Mouse (Mus musculus) left cerebral cortex, postnatal 36 days (tissue): Measurements from ENCODE around the gene Rbbp4. TPM values are rescaled to one million over a fixed set of nuclear protein-coding genes. Genes with fewer than 3 reads are reported as not detected.

Experiments
- DNase-seq, 2 experiments: peaks; one replicate each; pipeline ENCODE4 v3.0.0; 2021 to 2022; ENCODE audit warnings: low spot score in 2 of 2, mixed read lengths in 1 of 2
- intact Hi-C: fragments of 180-260 bp; cut with DNase I; formaldehyde crosslinking; loops from one replicate; pipeline ENCODE4 v1.15.1; 2025
- total RNA-seq, 2 experiments: library from RNA; stranded (reverse); gene quantifications; 2 replicates each; pipeline ENCODE4 v1.2.3; 2021

Rbbp4 gene
- total RNA-seq, 2 experiments from 2014 or later = 115 to 123 TPM

DNA sequence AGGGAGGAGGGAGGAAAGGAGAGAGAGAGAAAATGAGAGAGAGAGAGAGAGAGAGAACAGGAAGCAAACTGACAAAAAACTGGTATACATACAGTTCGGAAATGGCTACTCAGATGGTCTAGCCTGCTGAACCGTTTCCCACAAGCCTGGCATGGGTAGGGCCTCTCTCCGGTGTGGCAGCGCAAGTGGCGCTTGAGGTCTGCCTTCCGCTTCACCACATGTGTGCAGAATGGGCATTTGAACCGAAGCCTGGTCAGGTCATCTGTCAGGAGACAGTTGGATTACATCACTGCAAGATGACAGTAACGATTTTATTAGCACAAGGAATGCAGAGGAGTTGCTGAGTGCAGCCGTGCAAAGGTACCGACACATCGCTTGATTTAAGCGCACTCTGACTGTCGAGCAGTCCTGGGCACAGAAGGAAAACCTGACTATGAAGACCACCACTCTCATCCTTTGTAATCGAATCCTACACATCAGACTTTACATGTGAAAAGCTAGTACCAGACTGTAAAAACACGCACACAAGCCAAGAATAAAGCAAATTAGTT is 22.5 kb upstream of the Rbbp4 start:
- DNase-seq = no peak
- intact Hi-C loops = no loop called here

DNA sequence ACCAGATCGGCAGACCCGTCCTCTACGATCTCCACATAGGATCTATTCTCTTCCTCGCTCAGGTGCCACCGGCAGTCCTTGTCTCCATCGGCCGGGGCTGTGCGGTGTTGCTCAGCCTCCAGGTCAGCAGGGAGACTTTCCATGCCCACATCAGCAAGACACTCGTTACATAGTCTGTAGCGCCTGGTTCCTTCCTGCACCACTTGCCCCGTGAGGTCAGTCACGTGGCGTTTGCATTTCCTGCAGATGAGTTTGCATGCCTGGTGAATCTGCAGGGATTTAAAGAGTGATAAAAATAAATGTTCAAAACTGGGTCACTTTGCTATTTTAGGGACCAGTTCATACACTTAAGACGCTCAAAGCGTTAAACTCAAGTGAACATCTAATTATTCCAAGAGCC is 19.1 kb upstream of the Rbbp4 start:
- peak in 1 of 2 experiments; percentile 17 for DNase-seq
- intact Hi-C loops = no loop called here

DNA sequence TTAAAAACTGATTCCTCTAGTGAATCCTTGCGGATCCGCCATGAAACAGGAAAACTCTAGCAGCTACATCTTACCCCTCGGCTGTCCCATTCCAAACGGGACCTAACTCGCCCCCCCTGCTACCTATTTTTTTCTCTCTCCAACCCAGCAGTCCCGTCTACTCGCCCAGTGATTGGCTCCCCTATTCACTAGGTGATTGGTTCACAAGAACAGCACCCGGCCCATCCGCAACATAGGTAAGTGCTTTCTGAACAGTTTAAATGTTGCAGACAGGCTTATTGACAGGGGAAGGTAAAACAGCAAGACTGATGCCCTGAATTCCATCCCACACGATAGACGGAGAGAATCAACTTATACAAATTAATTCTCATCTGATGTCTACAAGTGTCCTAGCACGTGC is 18.0 kb upstream of the Rbbp4 start:
- intact Hi-C loops = no loop called here
- no peak for DNase-seq

DNA sequence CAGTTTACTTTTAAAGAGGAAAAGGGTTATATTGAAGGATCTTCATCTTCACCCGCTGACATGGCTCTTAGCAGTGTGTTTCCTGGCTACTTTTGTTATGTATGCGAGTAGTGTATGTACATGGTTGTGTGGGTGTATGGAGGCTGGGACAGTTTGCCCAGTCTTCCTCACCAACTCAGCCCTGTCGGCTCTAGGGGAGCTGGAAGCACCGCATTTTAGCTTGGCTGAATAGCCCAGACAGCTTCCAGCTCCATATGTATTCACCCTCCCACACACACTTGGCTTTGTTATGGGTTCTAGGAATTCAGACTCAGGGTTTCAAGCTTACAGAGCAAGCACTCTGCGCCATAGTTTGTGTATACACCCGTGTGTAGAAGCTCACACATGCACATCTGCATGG is 15.9 kb upstream of the Rbbp4 start:
- intact Hi-C loops = no loop called here
- peak; percentile 61 to 69 for DNase-seq

DNA sequence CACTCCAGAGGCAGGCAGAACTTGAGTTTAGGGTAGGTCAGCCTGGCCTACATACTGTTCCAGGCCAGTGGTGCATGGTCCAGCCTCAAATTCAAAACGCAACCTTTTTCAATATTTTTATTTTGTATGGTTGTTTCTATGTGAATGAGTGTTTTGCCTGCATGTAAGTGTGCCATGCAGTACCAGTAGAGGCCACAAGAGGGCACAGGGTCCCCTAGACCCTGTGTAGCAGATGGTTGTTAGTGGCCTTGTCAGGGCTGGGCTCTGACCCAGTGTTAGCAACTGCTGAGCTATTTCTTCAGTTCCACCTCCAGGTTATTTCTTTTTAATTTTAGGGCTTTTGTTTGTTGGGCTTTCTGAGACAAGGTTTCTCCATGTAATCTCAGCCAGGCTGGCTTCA is 15.5 kb upstream of the Rbbp4 start:
- intact Hi-C loops = loop anchor here (1.0 kb wide), 1 partner anchor 105 kb away; no protein-coding TSS in a partner anchor
- peak; percentile 31 to 57 for DNase-seq

DNA sequence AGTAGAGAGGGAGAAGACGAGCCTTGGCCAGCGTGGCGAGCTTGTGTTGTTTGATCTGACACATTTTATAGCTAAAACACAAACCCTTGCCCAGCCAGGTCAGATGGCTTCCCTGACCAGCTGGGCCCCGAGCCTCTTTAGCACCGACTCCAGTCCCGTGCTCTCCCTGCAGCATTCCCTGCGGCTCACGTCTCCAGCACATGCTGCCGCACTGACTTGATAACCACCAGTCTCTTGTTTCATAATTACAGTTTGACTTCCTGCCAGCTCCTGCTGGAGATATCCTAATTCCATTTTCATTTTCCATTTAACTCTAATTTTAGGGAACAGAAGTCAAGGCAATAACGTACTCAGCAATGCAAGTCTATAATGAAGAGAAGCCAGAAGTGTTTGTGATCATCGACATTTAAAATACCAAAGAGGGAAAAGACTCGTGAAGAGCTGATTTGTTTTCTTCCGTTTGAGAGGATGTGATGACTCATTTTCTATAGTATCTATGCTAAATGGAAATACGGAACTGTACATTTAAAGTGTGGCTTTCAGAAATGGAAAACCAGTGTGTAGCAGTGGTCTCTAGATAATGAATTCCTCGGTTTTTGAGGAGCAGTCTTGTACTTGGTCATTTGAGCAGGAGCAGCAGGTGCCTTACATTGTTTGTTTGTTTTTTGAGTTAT is 11.4 kb upstream of the Rbbp4 start:
- intact Hi-C loops = no loop called here
- DNase-seq = peak; percentile 17 to 47

DNA sequence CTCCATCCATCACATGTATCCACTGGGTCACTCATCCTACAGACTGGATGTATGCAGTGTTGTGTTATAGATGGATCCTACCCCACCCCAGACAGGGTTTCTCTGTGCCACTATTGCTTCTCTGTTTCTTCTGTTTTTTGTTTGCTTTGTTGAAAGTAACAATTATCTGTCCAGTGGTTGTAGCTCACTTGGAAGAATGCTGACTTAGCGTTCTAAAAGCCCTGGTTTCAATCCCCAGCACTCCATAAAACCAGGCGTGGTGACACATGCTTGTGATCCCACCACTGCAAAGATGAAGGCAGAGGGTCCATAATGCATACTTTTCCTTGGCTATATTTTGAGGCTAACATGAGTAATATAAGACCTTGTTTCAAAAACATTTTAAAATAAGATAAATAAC is 7.5 kb upstream of the Rbbp4 start:
- no peak for DNase-seq
- intact Hi-C loops = no loop called here

DNA sequence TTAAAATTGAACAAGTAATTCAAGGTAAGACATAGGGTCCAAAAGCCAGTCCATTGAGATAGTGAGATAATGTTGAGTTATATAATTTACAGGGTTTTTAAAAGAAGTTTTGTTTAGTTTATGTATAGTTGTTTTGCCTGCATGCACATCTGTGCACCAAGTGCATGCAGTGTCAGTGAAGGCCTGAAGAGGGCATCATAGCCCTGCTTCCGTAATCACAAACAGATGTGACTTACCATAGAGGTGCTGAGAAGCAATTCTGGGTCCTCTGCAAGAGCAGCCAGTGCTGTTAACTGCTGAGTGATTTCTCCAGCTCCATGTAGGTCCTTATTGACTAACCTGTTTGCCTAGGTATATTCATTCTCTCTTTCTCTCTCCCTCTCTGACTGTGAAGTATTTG is 6.7 kb upstream of the Rbbp4 start:
- no peak for DNase-seq
- intact Hi-C loops = no loop called here

DNA sequence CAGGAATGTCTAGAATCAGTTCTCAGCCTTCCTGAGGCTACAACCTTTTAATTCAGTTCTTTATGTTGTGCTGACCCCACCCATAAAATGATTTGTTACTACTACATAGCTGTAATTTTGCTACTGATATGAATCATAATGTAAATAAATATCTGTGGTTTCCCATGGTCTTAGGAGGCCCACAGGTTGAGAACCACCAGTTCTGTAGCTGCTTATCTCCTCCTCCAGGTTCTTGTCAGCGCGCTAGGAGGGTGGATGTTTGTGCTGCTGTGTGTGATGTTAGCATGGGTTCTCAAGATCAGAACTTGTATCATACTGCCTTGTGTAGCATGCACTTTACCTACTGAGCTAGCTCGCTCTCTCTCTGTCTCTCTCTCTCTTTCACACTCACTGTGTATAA is 4.6 kb upstream of the Rbbp4 start:
- no peak for DNase-seq
- intact Hi-C loops = loop anchor here (5.0 kb wide), 1 partner anchor 123 kb away; the partner anchor contains the start of gene Bsdc1

DNA sequence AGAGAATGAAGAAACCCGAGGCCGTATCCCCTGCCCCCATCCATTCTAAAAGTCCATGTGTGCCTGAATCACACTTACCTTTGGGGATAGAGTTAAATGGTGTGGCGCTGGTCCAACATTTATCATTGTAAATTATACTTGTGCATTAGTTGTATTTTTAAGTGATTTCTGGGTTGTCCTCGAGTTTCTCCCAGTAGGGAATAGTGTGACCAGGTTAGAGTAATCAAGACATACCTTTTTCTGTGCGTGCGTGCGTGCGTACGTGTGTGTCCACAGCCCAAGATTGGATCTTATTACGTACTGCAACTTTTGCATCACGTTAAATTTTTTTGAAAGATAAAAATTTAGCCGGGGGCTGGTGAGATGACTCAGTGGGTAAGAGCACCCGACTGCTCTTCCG is 1.1 kb upstream of the Rbbp4 start:
- intact Hi-C loops = loop anchor here (5.0 kb wide), 1 partner anchor 126 kb away; the partner anchor contains the start of gene Bsdc1
- peak in 1 of 2 experiments; percentile 7 for DNase-seq

DNA sequence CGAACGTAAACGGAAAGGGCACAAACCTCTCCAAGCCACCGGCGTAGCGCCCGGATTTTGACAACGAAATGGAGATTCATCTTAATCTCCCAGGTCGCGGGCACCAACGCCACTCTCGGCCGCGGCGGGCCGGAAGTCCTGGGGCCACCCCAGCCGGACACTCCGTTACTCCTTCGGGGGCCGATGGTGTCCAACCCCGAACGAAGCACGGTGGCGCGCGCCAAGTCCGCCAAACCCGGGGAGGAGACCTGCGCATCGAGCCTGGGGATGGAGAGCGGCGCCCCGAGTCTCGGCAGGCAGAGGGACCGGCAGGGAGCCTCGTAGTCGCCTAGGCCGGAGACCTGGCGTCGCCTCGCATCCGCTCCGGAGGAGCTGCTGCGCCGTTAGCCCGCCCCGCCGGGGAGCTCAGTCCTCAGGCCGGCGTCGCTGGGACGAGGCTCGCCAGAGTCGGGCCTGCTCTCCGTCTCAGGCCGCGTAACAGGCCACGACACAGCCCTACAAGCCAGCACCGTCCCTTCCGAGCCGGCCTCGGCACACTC is 424 bp downstream of the Rbbp4 start:
- DNase-seq = no peak

DNA sequence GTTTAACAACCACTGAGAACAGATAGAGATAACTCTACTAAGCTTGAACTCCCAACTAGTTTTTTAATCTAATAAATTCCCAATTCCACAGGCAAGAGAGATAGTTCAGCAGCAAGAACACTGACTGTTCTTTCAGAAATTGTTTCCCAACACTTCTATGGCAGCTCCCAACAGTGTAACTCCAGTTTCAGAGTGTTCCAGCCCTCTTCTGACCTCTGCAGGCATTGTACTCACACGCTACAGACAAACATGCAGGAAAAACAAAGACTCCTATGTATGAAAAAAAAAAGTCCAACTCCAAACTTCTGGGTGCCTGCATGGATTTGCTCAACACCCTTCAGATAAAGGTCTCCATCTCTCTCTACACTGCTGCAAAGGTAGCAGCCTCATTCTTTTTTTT is 2.3 kb downstream of the Rbbp4 start:
- intact Hi-C loops = no loop called here
- DNase-seq = no peak

More for the DNA sequence above, 424 bp downstream of the Rbbp4 start:
- intact Hi-C loops = loop anchor here (1.0 to 5.0 kb wide), 2 partner anchors 128 to 145 kb away; partner anchors contain the start of genes Bsdc1, S100pbp and Yars

DNA sequence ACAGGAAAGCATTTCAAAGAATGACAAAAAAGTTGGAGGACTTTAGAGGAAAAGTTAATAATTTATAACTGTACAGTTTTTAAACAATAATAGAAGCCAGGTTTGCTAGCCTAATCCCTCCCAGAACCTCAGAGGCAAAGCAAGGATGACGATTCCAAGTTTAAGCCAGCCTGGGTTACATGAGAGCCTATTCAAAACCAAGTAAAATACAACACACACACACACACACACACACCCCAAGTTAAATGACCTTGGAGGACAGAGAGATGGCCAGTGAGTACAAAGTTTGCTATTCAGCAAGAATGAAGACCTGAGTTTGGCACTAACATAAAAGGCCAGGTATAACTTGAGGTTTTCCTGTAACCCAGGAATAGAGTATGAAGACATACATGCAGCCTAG is 9.0 kb downstream of the Rbbp4 start:
- DNase-seq = no peak
- intact Hi-C loops = no loop called here

DNA sequence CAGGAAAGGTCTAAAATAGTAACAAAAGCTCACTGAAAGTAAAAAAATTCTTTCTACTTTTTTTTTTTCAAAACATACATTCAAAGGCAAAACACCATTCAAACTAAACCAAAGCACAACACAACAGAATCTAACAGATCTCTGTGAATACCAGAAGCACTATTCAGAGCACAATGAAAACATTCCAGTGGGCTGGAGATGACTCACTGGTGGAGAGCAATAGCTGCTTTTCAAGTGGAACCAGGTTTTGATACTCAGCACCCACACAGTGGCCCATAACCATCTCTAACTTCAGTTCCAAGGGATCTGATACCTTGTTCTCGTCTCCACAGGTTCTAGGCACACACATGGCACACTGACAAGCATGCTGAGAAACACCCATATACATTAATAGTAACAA is 10.4 kb downstream of the Rbbp4 start:
- intact Hi-C loops = no loop called here
- DNase-seq = no peak

DNA sequence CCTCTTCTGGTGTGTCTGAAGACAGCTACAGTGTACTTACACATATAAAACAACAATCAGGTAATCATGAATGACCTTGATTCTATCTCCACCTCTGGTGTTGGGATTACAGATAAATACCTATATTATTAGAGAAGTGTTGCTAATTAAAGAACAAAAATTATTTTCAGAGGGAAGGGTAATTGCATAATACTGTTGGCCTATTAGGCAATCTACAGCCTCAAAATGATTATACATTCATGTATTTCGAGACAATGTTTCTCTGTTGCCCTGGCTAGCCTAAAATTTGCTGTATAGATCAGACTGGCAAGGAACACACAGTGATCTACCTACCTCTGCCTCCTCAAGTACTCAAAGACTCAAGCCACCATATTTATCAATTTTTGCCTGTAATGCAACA is 11.7 kb downstream of the Rbbp4 start:
- intact Hi-C loops = no loop called here
- no peak for DNase-seq

DNA sequence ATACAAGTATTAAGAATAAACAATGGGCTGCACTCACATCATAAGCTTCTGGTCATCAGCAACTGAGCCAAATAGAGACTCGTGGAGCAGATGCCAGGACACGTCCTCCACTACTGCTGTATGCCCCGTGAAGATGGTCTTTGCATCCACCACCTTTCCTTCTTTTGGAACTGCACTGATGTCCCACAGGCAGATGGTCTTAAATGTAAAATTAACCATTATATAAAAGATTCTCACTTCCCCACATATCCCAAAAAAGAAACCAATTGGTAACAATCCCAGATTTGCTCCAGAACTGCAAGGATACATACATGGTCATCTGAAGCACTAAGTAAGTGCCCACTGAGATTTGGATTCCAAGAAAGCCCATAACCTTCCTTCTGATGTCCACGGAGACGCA is 13.1 kb downstream of the Rbbp4 start:
- DNase-seq = peak in 1 of 2 experiments; percentile 15
- intact Hi-C loops = no loop called here

DNA sequence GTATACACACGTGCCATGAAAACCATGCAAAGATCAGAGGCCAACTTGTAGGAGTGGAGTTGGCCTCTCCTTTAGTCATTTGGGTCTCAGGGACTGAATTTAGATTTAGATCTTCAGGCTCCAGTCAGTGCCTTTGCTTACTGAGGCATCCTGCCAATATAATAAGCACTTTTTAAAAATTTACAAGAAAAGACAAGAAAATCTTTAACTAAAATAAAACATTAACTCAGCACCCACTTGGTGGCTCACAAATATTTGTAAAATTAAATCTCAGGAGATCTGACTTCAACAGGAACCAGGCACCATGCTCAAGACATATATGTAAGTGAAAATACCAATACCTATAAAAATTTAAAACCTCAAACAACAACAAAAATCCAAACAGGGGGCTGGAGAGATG is 14.3 kb downstream of the Rbbp4 start:
- no peak for DNase-seq
- intact Hi-C loops = no loop called here

DNA sequence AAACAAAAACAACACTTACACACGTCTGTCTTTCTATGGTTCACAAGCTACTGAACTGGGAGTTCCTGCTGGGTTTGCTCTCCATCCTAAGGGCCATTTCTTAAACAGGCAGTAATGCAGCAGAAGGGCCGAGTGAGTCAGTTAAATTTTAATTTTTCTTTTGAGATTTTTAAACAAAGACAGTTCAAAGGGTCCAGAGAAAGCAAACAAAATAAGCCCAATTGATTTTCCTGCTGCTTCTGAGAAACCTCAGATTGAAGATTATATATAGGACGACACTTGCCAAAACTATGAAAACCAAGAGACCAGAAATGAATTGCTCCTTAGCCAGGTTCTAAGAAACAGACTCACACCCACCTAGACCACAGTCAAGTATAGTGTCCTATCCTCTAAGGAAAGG is 21.3 kb downstream of the Rbbp4 start:
- intact Hi-C loops = no loop called here
- DNase-seq = no peak

DNA sequence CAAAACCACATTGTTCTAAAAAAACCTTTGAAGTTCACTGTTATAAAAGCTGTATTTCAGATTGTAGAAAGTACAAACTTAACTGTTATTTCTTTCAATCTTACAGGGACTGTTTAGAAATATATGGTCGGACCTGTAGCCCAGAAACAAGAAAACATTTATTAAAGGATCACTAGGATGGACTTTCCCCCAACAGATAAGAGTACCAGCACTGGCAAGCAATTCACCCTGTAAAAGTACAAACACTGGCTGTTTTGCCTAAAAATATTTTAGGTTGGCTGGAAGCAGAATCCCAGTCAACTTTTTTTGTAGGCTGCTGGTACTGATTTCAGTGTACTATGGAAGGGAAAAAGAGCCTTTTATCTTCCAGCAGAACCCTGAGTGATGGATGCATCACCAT is 27.2 kb downstream of the Rbbp4 start:
- DNase-seq = no peak
- intact Hi-C loops = no loop called here

DNA sequence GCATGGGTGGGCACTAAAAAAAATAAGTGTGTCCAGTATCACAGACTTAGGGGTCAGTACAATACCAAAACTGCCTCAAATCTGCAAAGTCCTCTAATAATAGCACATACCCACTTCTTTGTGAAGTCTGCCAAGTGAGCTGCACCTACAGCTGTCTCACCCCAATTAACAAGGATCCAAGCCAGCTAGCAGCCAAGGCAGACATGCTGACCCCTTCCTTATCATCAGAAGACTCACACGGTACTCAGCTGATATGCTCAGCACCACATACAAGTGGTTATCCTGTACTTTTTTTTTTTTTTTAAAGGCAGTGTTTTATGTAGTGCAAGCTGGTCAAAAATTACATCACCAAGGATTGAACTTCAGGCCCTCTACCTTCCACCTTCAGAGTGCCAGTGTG is 30.9 kb downstream of the Rbbp4 start:
- intact Hi-C loops = no loop called here
- DNase-seq = no peak

DNA sequence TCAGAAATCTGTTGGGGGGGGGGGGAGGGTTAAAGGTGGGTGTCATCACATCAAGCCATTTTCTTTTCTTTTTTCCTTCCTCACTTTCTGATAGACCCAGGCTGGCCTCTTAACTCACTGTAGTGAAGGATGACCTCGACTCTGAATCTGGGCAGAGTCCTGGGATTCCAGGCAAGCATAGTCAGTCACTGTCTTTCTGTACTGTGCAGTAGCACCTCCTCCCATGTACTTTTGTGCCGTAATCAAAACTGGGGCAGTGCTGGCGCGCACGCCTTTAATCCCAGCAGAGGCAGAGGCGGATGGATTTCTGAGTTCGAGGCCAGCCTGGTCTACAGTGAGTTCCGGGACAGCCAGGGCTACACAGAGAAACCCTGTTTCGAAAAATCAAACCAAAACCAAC is 31.4 kb downstream of the Rbbp4 start:
- intact Hi-C loops = no loop called here
- DNase-seq = no peak
